Mouse (Mus musculus) intestine, postnatal 0 days (tissue): ENCODE data around the gene Kptn. TPM values are rescaled to one million over a fixed set of nuclear protein-coding genes. Genes with fewer than 3 reads are reported as not detected.
A peak's percentile ranks its signal among the peaks of the same experiment; 100 is the strongest.

Experiments used
- ATAC-seq: fragments of 200-750 bp; cut with Nextera tagmentation; 2 replicates; pipeline ENCODE4 v1.8.0; 2017; ENCODE audit warnings: mild to moderate bottlenecking, moderate TSS enrichment, moderate library complexity
- H3K27ac ChIP-seq: fragments of 300-500 bp; sonication (generic); 2 replicates; pipeline ENCODE4 v1.5.1; 2014; ENCODE audit warnings: mild to moderate bottlenecking, low read depth, low read length, moderate library complexity
- H3K27me3 ChIP-seq: fragments of 300-500 bp; sonication (generic); replicated peaks from 2 replicates; pipeline ENCODE4 v1.6.1; 2014; ENCODE audit warnings: low read length, mixed read lengths; ENCODE audit not compliant: control insufficient read depth, insufficient read depth
- H3K36me3 ChIP-seq: fragments of 300-500 bp; sonication (generic); 2 replicates; pipeline ENCODE4 v1.6.1; 2014; ENCODE audit warnings: mild to moderate bottlenecking, moderate library complexity; ENCODE audit not compliant: control insufficient read depth, insufficient read depth
- H3K4me1 ChIP-seq: fragments of 300-500 bp; sonication (generic); replicated peaks from 2 replicates; pipeline ENCODE4 v1.6.1; 2014; ENCODE audit warnings: antibody characterized with exemption, low read length, mixed read lengths; ENCODE audit not compliant: control insufficient read depth, insufficient read depth
- H3K4me2 ChIP-seq: fragments of 300-500 bp; sonication (generic); replicated peaks from 2 replicates; pipeline ENCODE4 v1.6.1; 2014; ENCODE audit warnings: low read depth, mild to moderate bottlenecking, moderate library complexity
- H3K4me3 ChIP-seq: fragments of 300-500 bp; sonication (generic); 2 replicates; pipeline ENCODE4 v1.5.1; 2014; ENCODE audit warnings: low read depth, low read length
- H3K9ac ChIP-seq: fragments of 300-500 bp; sonication (generic); 2 replicates; pipeline ENCODE4 v1.6.1; 2014; ENCODE audit warnings: mild to moderate bottlenecking, low read depth, low read length
- H3K9me3 ChIP-seq: fragments of 300-500 bp; sonication (generic); 2 replicates; pipeline ENCODE4 v1.6.1; 2016; ENCODE audit warnings: mixed run types; ENCODE audit not compliant: control insufficient read depth
- CTCF ChIP-seq: sonication (generic); IDR thresholded peaks from 2 replicates; pipeline ENCODE4 v1.5.1; 2016; ENCODE audit warnings: low read depth, mild to moderate bottlenecking, control low read depth, antibody characterized with exemption, moderate library complexity
- WGBS: fragments of 180-500 bp; shearing (Covaris S2); extraction: QIAGEN DNeasy Blood & Tissue Kit; methylation state at CpG from one replicate; pipeline ENCODE4 v1.1.7; 2014; 5-methylcytosine and 5-hydroxymethylcytosine counted together
- polyA plus RNA-seq: library from polyadenylated mRNA; unstranded; fragments of >200 nt; fragmentation: Nextera tagmentation; extraction: Ambion mirVana; gene quantifications from 2 replicates; pipeline ENCODE4 v1.2.1, GENCODE M21; 2015

Gene Kptn
- polyA plus RNA-seq, 1 experiment from 2014 or later = 14.4 TPM

GRCm38 (mm10) chr7:16134951-16135392, 15.3 kb downstream of the Kptn start:
- no peaks in the 10 kb centered on the region for H3K4me1 ChIP-seq
- ATAC-seq = no peak
- WGBS = 73% methylated on average over 7 of the region's 7 CpGs

GRCm38 (mm10) chr7:16146489-16147410, 27.1 kb downstream of the Kptn start:
- 45% methylated on average over 22 of the region's 27 CpGs for WGBS
- ATAC-seq = no peak
- Histone ChIP-seq H3K36me3 (no peaks in the 10 kb centered on the region), H3K4me3 (no peak overlapping the region), H3K27ac (no peak overlapping the region), H3K4me2 (no peak overlapping the region), H3K9me3 (no peaks in the 10 kb centered on the region), H3K9ac (no peak overlapping the region), H3K4me1 (no peaks in the 10 kb centered on the region), H3K27me3 (no peaks in the 10 kb centered on the region)
- TF ChIP-seq CTCF = no peak

More at GRCm38 (mm10) chr7:16134951-16135392, 15.3 kb downstream of the Kptn start:
- H3K4me3 ChIP-seq = no peak overlapping the region
- no peaks in the 10 kb centered on the region for H3K36me3 ChIP-seq
- H3K9me3 ChIP-seq = no peaks in the 10 kb centered on the region
- no peak overlapping the region for H3K9ac ChIP-seq
- no peak overlapping the region for H3K27ac ChIP-seq
- TF ChIP-seq CTCF = no peak
- H3K27me3 ChIP-seq = peaks cover 6% of the 10 kb centered on the region; the same call in 1 of the 2 replicates
- H3K4me2 ChIP-seq = no peak overlapping the region

DNA sequence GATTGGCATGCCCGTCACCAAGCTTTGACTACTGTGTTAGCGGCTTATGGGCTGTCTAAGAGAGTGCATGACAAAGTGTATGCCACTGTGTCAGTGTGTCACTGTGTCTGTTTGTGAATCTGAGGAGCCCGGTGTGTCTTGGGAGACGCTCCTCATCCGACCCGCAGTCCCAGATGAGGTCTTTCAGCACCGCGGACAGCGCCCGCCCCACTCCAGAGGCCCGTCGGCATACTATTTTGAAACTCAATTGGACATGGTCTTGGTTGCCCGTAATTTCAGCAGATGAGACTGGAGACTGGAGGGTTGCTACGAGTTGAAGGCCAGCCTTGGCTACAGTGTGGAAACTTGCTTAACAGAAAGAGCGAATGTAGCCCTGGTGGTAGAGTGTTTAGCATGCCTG, 27.9 kb downstream of the Kptn start:
- Histone ChIP-seq H3K27me3 (no peaks in the 10 kb centered on the region), H3K4me3 (no peak overlapping the region), H3K9me3 (no peaks in the 10 kb centered on the region), H3K9ac (no peak overlapping the region), H3K27ac (no peak overlapping the region), H3K4me2 (no peak overlapping the region), H3K4me1 (no peaks in the 10 kb centered on the region), H3K36me3 (no peaks in the 10 kb centered on the region)
- TF ChIP-seq CTCF = no peak
- no peak for ATAC-seq
- WGBS = 11% methylated on average over 15 of the region's 15 CpGs

GRCm38 (mm10) chr7:16149241-16149640, 29.5 kb downstream of the Kptn start:
- H3K4me2 ChIP-seq = no peak overlapping the region

DNA sequence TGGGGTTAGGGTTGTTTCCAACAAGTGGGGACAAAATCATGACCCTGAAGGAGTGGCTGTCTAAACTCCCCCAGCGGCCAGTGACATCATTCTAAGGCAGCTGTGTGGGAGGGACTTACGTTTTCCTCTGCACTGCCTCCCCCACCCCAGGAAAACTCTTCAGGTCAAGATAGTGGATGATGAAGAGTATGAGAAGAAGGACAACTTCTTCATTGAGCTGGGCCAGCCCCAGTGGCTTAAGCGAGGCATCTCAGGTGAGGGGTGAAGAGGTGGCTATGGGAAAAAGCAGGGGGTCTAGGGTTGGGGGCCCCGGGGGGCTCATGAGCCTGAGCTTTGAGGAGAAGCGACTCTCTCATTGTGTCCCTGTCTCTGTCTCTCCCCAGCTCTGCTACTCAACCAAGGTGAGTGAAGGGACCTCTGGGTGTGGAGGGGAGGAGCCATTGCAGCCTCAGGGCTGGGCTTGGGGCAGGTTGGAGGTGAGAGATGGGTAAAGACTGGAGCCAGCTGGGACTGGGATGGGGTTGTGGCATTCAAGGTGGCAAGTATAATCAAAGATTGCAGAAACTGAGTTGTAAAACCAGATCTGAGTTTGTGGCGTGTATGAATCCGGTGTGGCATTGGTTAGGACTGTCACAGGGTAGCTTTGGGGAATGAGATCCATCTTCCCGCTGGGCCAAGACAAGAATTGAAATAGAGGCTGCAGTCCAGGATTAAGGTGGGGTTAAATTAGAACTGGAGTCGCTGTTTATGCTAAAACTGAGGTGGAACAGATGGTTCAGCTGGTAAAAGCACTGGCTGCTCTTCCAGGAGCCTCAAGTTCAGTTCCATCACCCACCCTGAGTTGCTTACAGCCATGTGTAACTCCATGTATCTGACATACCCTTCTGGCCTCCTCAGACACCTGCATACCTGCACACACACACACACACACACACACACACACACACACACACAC, 30.8 kb downstream of the Kptn start:
- Histone ChIP-seq H3K4me3 (no peak overlapping the region), H3K9ac (no peak overlapping the region), H3K9me3 (no peaks in the 10 kb centered on the region), H3K4me2 (no peak overlapping the region), H3K27me3 (no peaks in the 10 kb centered on the region), H3K36me3 (no peaks in the 10 kb centered on the region), H3K27ac (no peak overlapping the region), H3K4me1 (no peaks in the 10 kb centered on the region)
- TF ChIP-seq CTCF = no peak
- WGBS = 67% methylated on average over 9 of the region's 9 CpGs
- no peak for ATAC-seq

More at GRCm38 (mm10) chr7:16149241-16149640, 29.5 kb downstream of the Kptn start:
- ATAC-seq = no peak
- Histone ChIP-seq H3K36me3 (no peaks in the 10 kb centered on the region), H3K9me3 (no peaks in the 10 kb centered on the region), H3K27me3 (no peaks in the 10 kb centered on the region), H3K4me1 (no peaks in the 10 kb centered on the region), H3K9ac (no peak overlapping the region), H3K27ac (no peak overlapping the region), H3K4me3 (no peak overlapping the region)
- TF ChIP-seq CTCF = no peak
- 61% methylated on average over 5 of the region's 5 CpGs for WGBS

DNA sequence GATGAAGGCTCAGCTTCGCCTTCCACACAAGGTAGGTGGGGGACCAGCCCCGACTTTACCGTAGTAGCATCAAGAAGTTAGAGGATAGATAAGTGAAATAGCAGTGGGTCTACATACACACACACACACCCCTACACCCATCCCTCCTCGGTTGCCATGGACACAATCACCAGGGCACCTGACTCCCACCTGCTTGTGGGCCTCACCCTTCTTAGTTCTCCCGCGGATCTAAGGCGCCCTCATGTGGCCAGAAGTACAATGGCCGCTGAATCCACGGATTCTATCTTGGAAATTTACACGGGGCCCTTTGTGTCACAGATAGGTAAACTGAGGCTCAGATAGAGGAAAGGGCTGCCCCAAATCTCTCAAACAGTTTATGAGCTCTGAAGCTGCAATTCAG, 33.8 kb downstream of the Kptn start:
- Histone ChIP-seq H3K9ac (no peak overlapping the region), H3K36me3 (no peaks in the 10 kb centered on the region), H3K27me3 (peaks cover 8% of the 10 kb centered on the region; the same call in 1 of the 2 replicates), H3K27ac (no peak overlapping the region), H3K9me3 (no peaks in the 10 kb centered on the region), H3K4me2 (no peak overlapping the region), H3K4me1 (no peaks in the 10 kb centered on the region), H3K4me3 (no peak overlapping the region)
- peak; percentile 89 for TF ChIP-seq CTCF
- peak; percentile 66 for ATAC-seq
- 9% methylated on average over 10 of the region's 10 CpGs for WGBS
